Mouse (Mus musculus): Measurements from ENCODE around the gene Ppp1ca. TPM values are rescaled to one million over a fixed set of nuclear protein-coding genes. Genes with fewer than 3 reads are reported as not detected.

Gene Ppp1ca
- 718 TPM for polyA plus RNA-seq (2017; shearing (Covaris generic))

DNA sequence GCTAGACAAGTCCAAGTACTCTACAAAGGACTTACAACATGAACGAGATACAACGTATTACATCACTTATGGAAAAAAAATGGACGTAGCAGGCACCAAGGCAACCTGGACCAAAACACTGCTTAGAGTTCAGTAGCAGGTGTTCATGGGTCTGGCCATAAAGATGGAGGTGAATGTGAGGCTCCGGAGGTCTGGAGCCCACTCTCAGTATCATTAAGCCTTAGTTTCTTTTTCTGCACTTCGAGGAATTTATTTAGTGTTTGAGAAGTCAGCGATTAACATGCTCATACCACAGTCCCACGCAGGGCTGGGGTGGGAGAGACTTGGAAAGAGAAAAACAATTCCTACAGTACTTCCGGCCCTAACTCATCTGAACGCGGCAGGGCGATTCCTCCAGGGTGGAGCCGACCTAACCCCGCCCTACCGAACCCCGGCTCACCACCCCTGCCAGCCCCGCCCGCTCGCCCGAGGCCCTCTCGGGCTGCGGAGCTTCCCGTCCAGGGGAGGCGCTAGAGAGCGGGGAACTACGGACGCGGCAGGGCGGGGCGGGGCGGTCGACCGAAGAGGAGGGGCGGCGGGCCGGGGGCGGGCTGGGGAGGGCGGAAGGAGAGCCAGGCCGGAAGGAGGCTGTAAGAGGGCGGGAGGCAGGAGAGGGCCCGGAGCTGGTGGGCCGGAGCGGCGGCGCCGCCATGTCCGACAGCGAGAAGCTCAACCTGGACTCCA lies at the start of gene Ppp1ca:
Gene Ppp1ca, plus strand, starts transcription at position 538 of the 723 bp plus-strand sequence.

GRCm38 (mm10) chr19:4143759-4144268 lies 48.1 kb upstream of the Ppp1ca start, which contains the start of gene Cabp4:
Gene Cabp4 (minus strand): TSS chr19:4144033.

DNA sequence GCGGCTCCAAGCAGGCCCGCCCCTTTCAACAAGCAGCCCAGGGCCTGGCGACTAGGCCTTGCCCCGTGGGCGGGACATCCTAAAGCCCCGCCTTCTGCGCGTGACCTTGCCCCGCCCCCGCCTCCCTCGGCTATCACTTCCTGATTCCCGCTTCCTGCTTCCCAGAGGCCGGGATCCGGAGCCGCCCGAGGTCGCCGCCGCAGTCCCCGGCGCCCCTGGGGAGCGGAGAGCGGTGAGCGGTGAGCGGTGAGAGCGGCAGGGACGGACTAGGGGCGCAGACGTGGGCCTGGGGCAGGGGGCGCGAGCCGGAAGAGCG lies 43.4 kb upstream of the Ppp1ca start, which contains the start of gene Coro1b:
Gene Coro1b, plus strand, starts transcription at position 129 of the 316 bp plus-strand sequence.

DNA sequence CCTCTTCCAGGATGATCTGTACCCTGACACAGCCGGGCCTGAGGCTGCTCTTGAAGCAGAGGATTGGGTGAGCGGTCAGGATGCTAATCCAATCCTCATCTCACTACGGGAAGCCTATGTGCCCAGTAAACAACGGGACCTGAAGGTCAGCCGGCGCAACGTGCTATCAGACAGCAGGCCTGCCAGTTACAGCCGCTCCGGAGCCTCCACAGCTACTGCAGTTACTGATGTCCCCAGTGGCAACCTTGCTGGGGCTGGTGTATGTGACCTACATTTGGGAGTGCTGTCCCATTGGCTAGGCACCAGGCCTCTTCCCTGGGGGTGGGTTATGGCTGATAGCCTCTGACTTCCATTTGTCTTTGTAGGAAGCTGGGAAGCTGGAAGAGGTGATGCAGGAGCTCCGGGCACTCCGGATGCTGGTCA lies 38.6 kb upstream of the Ppp1ca start, which contains the start of gene Ptprcap:
Gene Ptprcap, plus strand, starts transcription at position 373 of the 423 bp plus-strand sequence.

GRCm38 (mm10) chr19:4162646-4163542 lies 29.0 kb upstream of the Ppp1ca start, which contains the start of gene Rps6kb2:
Gene Rps6kb2 (minus strand): TSS chr19:4163354.

DNA sequence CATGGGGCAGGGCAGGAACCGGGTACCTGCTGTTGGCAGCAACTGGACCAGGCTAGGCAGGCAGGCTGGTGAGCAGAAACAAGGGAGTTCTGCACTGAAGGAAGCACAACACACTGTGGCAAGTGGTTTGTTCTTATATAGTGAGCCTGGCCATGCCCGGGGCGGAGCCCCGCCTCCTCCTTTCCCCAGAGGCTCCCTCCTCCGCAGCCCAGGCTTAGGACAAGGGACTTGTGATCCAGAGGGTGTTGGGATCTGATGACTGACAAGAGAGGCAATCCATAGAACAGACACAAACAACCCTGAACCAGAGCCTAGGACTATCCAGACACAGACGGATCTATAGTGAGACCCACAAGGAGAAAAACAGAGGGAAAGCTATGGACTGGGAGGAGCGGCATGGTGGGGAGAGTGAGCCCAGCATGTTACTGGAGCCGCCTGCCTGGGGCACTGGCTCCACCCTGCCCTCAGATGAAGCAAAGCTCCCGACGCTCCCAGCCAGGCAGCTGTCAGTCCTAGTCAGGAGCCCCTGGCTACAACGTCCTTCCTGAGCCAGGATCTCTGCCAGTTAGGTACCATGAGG lies 16.4 kb upstream of the Ppp1ca start, which contains the start of gene Carns1:
Gene Carns1, minus strand, starts transcription at position 112 of the 580 bp plus-strand sequence.

DNA sequence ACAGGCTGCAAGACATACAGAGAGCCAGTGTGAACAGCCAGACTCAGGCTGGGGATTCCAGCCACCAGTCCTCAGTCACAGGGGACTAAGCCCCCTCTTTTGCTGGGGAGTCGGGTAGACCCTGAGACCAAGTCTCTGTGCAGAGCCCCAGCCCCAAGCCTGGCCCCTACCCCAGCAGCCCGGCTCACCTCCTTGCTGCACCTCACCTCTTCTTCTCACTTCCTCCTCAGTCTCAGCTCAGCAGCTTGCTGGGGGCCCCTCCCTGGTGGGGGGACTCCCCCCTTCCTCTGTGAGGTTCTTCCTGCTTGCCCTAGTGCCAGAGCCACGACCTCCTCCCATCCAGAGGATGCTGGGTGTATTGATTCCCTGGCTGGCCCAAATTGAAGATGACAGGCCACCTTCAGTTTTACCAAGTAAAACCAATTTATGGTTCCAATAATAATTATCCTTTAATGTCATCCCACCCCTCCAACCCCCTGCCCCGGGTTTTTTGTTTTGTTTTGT lies 982 bp upstream of the Ppp1ca start, which contains the start of gene Tbc1d10c:
Gene Tbc1d10c, minus strand, starts transcription at position 454 of the 504 bp plus-strand sequence.

GRCm38 (mm10) chr19:4201291-4201909 lies 9.5 kb downstream of the Ppp1ca start, which contains the start of gene Rad9a:
Gene Rad9a (minus strand): TSS chr19:4201662.

GRCm38 (mm10) chr19:4214071-4214770 lies 22.4 kb downstream of the Ppp1ca start, which contains the start of the genes Clcf1 and AC109138.7:
Gene Clcf1 (plus strand): TSS chr19:4214238.
Gene AC109138.7 (plus strand): TSS chr19:4214357.

GRCm38 (mm10) chr19:4231253-4232185 lies 39.7 kb downstream of the Ppp1ca start, which contains the start of gene Pold4:
Gene Pold4 (plus strand): TSS chr19:4231899.

Other genes starting within 250 kb of the Ppp1ca start
- gene Aldh3b3, start 233.4 kb upstream of the Ppp1ca start, polyA plus RNA-seq (2017; shearing (Covaris generic)), result not detected
- gene Aldh3b2, start 219.7 kb upstream of the Ppp1ca start, polyA plus RNA-seq (2017; shearing (Covaris generic)), result not detected
- not detected for gene Acy3, start 205.5 kb upstream of the Ppp1ca start, polyA plus RNA-seq (2017; shearing (Covaris generic))
- gene Tbx10, start 199.3 kb upstream of the Ppp1ca start, polyA plus RNA-seq (2017; shearing (Covaris generic)), result not detected
- gene Nudt8, start 191.5 kb upstream of the Ppp1ca start, polyA plus RNA-seq (2017; shearing (Covaris generic)), result 14.6 TPM
- gene Gm49405, start 191.4 kb upstream of the Ppp1ca start, polyA plus RNA-seq (2017; shearing (Covaris generic)), result 2.4 TPM
- 3.3 TPM for gene Doc2g, start 188.8 kb upstream of the Ppp1ca start, polyA plus RNA-seq (2017; shearing (Covaris generic))
- gene Ndufv1, start 179.3 kb upstream of the Ppp1ca start, polyA plus RNA-seq (2017; shearing (Covaris generic)), result 141 TPM
- 324 TPM for gene Gstp1, start 154.1 kb upstream of the Ppp1ca start, polyA plus RNA-seq (2017; shearing (Covaris generic))
- 0.68 TPM for gene Gstp2, start 146.0 kb upstream of the Ppp1ca start, polyA plus RNA-seq (2017; shearing (Covaris generic))
- 51.2 TPM for gene Gstp3, start 132.5 kb upstream of the Ppp1ca start, polyA plus RNA-seq (2017; shearing (Covaris generic))
- not detected for gene Cabp2, start 110.5 kb upstream of the Ppp1ca start, polyA plus RNA-seq (2017; shearing (Covaris generic))
- gene Cdk2ap2, start 94.9 kb upstream of the Ppp1ca start, polyA plus RNA-seq (2017; shearing (Covaris generic)), result 471 TPM
- gene Pitpnm1, start 92.1 kb upstream of the Ppp1ca start, polyA plus RNA-seq (2017; shearing (Covaris generic)), result 270 TPM
- gene Aip, start 66.2 kb upstream of the Ppp1ca start, polyA plus RNA-seq (2017; shearing (Covaris generic)), result 197 TPM
- 0.11 TPM for gene Gpr152, start 52.3 kb upstream of the Ppp1ca start, polyA plus RNA-seq (2017; shearing (Covaris generic))
- gene Cabp4, start 48.0 kb upstream of the Ppp1ca start, polyA plus RNA-seq (2017; shearing (Covaris generic)), result not detected
- gene Coro1b, start 43.4 kb upstream of the Ppp1ca start, polyA plus RNA-seq (2017; shearing (Covaris generic)), result 183 TPM
- 239 TPM for gene Ptprcap, start 38.5 kb upstream of the Ppp1ca start, polyA plus RNA-seq (2017; shearing (Covaris generic))
- 50.3 TPM for gene Rps6kb2, start 28.7 kb upstream of the Ppp1ca start, polyA plus RNA-seq (2017; shearing (Covaris generic))
- gene Carns1, start 16.6 kb upstream of the Ppp1ca start, polyA plus RNA-seq (2017; shearing (Covaris generic)), result 45.8 TPM
- 455 TPM for gene Tbc1d10c, start 781 bp upstream of the Ppp1ca start, polyA plus RNA-seq (2017; shearing (Covaris generic))
- 37.1 TPM for gene Rad9a, start 9.6 kb downstream of the Ppp1ca start, polyA plus RNA-seq (2017; shearing (Covaris generic))
- 49.3 TPM for gene Clcf1, start 22.2 kb downstream of the Ppp1ca start, polyA plus RNA-seq (2017; shearing (Covaris generic))
- not detected for gene AC109138.7, start 22.3 kb downstream of the Ppp1ca start, polyA plus RNA-seq (2017; shearing (Covaris generic))
- 94.9 TPM for gene Pold4, start 39.8 kb downstream of the Ppp1ca start, polyA plus RNA-seq (2017; shearing (Covaris generic))
- 0.78 TPM for gene Ssh3, start 77.1 kb downstream of the Ppp1ca start, polyA plus RNA-seq (2017; shearing (Covaris generic))
- 9.1 TPM for gene Ankrd13d, start 91.1 kb downstream of the Ppp1ca start, polyA plus RNA-seq (2017; shearing (Covaris generic))
- 274 TPM for gene Grk2, start 114.2 kb downstream of the Ppp1ca start, polyA plus RNA-seq (2017; shearing (Covaris generic))
- gene Kdm2a, start 206.2 kb downstream of the Ppp1ca start, polyA plus RNA-seq (2017; shearing (Covaris generic)), result 89.8 TPM
- gene Rhod, start 247.4 kb downstream of the Ppp1ca start, polyA plus RNA-seq (2017; shearing (Covaris generic)), result 2.5 TPM

Data from naive thymus-derived CD4-positive, alpha-beta T cell, adult 5 months (primary cell).